Mouse (Mus musculus) ES-Bruce4 (cell line): Measurements from ENCODE around the gene Selenoi.

Experiments used
- CTCF ChIP-seq: IDR thresholded peaks from one replicate; pipeline ENCODE4 v1.8.1; 2011; ENCODE audit warnings: low read depth, low read length
- EP300 ChIP-seq: IDR thresholded peaks from 2 replicates; pipeline ENCODE4 v1.6.1; 2011; ENCODE audit warnings: low read depth, low read length; ENCODE audit not compliant: insufficient read depth
- POLR2A ChIP-seq: IDR thresholded peaks from one replicate; pipeline ENCODE4 v1.8.1; 2011; ENCODE audit warnings: low read length; ENCODE audit not compliant: insufficient read depth

- TF ChIP-seq POLR2A (no peak), CTCF (no peak), EP300 (no peak)
These were observed 48.5 kb downstream of the Selenoi start for GRCm38 (mm10) chr5:30280864-30281263.
